Mouse (Mus musculus): ENCODE measurements around the gene Ptger3. TPM values are rescaled to one million over a fixed set of nuclear protein-coding genes. Genes with fewer than 3 reads are reported as not detected.

Ptger3 gene
- polyA plus RNA-seq (2012; rRNA removed), result 1.2 TPM in 2 replicates

DNA sequence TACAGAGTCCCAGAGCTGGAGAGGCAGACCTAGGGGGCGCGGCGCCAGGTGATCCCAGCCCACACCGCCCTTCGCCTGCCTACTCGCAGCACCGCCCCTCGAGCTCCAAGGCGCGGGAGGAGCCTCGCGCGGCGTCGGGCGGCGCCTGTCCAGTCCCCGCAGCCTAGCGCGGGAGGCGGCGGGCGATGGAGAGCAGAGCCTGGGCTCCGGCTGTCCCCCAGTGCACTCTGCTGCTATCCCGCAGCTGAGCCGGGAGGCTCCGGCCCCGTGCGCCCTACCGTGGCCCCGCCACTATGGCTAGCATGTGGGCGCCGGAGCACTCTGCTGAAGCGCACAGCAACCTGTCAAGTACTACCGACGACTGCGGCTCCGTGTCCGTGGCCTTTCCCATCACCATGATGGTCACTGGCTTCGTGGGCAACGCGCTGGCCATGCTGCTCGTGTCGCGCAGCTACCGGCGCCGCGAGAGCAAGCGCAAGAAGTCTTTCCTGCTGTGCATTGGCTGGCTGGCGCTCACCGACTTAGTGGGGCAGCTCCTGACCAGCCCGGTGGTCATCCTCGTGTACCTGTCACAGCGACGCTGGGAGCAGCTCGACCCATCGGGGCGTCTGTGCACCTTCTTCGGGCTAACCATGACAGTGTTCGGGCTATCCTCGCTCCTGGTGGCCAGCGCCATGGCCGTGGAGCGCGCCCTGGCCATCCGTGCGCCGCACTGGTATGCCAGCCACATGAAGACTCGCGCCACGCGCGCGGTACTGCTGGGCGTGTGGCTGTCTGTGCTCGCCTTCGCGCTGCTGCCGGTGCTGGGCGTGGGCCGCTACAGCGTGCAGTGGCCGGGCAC, at the start of gene Ptger3:
Gene Ptger3, plus strand, starts transcription at position 168 of the 841 bp plus-strand sequence.

GRCm38 (mm10) chr3:157533964-157534785, 32.5 kb upstream of the Ptger3 start, which contains the start of gene Zranb2:
Gene Zranb2, plus strand, starts transcription at chr3:157534160.

Other genes with a start within 250 kb of the Ptger3 start
- 35.0 and 40.1 TPM in 2 replicates for gene Zranb2, start 32.7 kb upstream of the Ptger3 start, polyA plus RNA-seq (2012; rRNA removed)

Measured in liver, embryonic 14 days (tissue).